Mouse (Mus musculus) ES-Bruce4 (cell line): ENCODE data around the gene Ccne1. TPM values are rescaled to one million over a fixed set of nuclear protein-coding genes. Genes with fewer than 3 reads are reported as not detected.

Experiments
- H3K27ac ChIP-seq: 2 replicates; pipeline ENCODE4 v1.5.1; 2012; ENCODE audit warnings: low read length, inconsistent platforms; ENCODE audit not compliant: insufficient read depth
- H3K27me3 ChIP-seq: 2 replicates; pipeline ENCODE4 v1.6.1; 2012; ENCODE audit warnings: mild to moderate bottlenecking, low read length, inconsistent platforms; ENCODE audit not compliant: control insufficient read depth, poor library complexity, insufficient read depth, severe bottlenecking
- H3K36me3 ChIP-seq: 2 replicates; pipeline ENCODE4 v1.6.1; 2012; ENCODE audit warnings: inconsistent platforms, mild to moderate bottlenecking, low read length, moderate library complexity; ENCODE audit not compliant: control insufficient read depth, poor library complexity, insufficient read depth, severe bottlenecking
- H3K4me1 ChIP-seq: one replicate; pipeline ENCODE4 v1.8.1; 2011; ENCODE audit warnings: low read length; ENCODE audit not compliant: control insufficient read depth, insufficient read depth
- H3K4me3 ChIP-seq: 2 replicates; pipeline ENCODE4 v1.5.1; 2011; ENCODE audit warnings: low read depth, mild to moderate bottlenecking, low read length
- H3K9ac ChIP-seq: 2 replicates; pipeline ENCODE4 v1.6.1; 2012; ENCODE audit warnings: low read depth, mild to moderate bottlenecking, inconsistent platforms; ENCODE audit not compliant: poor library complexity, severe bottlenecking
- H3K9me3 ChIP-seq: replicated peaks from 2 replicates; pipeline ENCODE4 v1.6.1; 2012; ENCODE audit warnings: mild to moderate bottlenecking, low read length, inconsistent platforms; ENCODE audit not compliant: control insufficient read depth, poor library complexity, insufficient read depth, severe bottlenecking
- CTCF ChIP-seq: IDR thresholded peaks from one replicate; pipeline ENCODE4 v1.8.1; 2011; ENCODE audit warnings: low read depth, low read length
- EP300 ChIP-seq: IDR thresholded peaks from 2 replicates; pipeline ENCODE4 v1.6.1; 2011; ENCODE audit warnings: low read depth, low read length; ENCODE audit not compliant: insufficient read depth
- POLR2A ChIP-seq: IDR thresholded peaks from one replicate; pipeline ENCODE4 v1.8.1; 2011; ENCODE audit warnings: low read length; ENCODE audit not compliant: insufficient read depth
- polyA plus RNA-seq: library from polyadenylated mRNA; stranded (reverse); fragments of >200 nt; gene quantifications from 2 replicates; pipeline ENCODE4 v1.2.4, GENCODE M21; 2011; ENCODE audit warnings: low read depth; ENCODE audit not compliant: missing spikeins, insufficient read depth, insufficient read length

Gene Ccne1
- polyA plus RNA-seq, 1 experiment = 105 TPM

DNA sequence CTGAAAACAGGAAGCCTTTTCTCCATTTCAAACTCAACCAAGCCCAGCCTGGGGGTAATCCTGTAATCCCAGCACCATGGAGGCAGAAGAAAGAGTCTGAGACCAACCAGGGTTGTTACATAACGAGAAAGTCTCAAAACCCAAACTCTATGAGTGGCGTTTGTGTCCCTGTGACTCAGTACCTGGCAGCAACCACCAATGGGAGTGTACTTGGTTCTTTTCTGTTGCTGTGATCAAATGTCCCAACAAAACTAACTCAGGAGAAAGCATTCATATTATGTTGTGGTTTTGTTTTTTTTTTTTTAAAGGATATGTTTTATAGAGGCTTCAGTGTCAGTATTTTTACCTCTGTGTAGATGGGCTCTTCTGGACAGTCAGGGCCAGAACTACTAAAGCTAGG is 36.7 kb downstream of the Ccne1 start:
- H3K27ac ChIP-seq = no peak overlapping the region

GRCm38 (mm10) chr7:38064431-38064830 is 42.9 kb downstream of the Ccne1 start:
- no peaks in the 10 kb centered on the region for H3K27me3 ChIP-seq
- no peak overlapping the region for H3K27ac ChIP-seq
- H3K9me3 ChIP-seq = no peaks in the 10 kb centered on the region
- TF ChIP-seq POLR2A (no peak), EP300 (no peak), CTCF (no peak)
- H3K4me3 ChIP-seq = no peak overlapping the region
- no peak overlapping the region for H3K9ac ChIP-seq
- H3K4me1 ChIP-seq = no peaks in the 10 kb centered on the region
- H3K36me3 ChIP-seq = no peaks in the 10 kb centered on the region

More for the DNA sequence above, 36.7 kb downstream of the Ccne1 start:
- H3K9ac ChIP-seq = no peak overlapping the region
- no peaks in the 10 kb centered on the region for H3K27me3 ChIP-seq
- no peak overlapping the region for H3K4me3 ChIP-seq
- TF ChIP-seq CTCF = no peak
- no peak for TF ChIP-seq EP300
- TF ChIP-seq POLR2A = no peak
- H3K36me3 ChIP-seq = no peaks in the 10 kb centered on the region
- H3K4me1 ChIP-seq = no peaks in the 10 kb centered on the region
- no peaks in the 10 kb centered on the region for H3K9me3 ChIP-seq

DNA sequence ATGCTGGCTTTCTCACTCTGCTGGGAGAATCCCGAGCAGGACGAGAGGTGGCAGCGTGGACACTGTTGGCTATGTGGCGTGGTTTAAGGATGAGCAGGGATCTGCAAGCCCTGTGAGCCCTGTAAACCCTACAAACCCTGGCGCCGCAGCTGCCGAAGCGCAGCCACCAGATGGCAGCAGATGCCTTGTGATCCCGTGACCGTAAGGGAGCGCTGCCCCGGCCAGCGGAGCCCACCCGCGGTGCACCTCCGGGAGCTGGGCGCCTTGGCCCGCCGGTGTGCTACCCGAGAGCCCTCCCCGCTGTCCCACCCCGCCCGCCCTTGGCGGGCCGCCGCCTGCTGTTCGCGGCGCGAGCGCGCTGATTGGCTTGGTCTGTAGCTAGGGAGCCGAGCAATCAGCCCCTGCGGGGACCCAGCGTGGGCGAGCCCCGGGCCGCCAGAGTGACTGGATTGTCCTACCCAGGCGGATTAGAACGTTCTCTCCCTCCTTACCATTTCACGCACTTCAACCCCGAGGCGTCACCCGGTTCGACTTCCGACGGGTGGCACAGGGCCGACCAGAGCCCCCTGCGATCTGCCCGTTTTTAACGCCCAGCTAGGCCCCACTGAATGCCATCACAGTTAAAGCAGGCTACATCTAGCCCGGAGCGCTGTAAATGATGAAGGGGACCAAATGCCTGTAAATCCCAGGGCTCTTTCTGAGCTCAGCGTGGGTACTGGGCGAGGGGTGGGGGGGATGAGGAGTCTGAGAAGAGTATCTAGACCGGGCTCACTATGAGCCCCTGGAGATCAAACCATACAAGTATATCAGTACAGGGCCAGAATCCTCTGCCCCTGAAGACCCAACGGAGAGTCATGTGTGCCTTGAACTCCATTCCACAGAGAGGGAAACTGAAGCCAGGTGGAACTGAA is 46.0 kb downstream of the Ccne1 start:
- H3K27ac ChIP-seq = peak overlapping the region; percentile 9; the same call in 1 of the 2 replicates
- no peaks in the 10 kb centered on the region for H3K9me3 ChIP-seq
- H3K4me3 ChIP-seq = peak overlapping the region; percentile 54
- no peaks in the 10 kb centered on the region for H3K4me1 ChIP-seq
- H3K36me3 ChIP-seq = no peaks in the 10 kb centered on the region
- peak overlapping the region; percentile 58 for H3K9ac ChIP-seq
- peak; percentile 89 for TF ChIP-seq CTCF
- TF ChIP-seq EP300 = no peak
- peak; percentile 4 for TF ChIP-seq POLR2A
- H3K27me3 ChIP-seq = no peaks in the 10 kb centered on the region

DNA sequence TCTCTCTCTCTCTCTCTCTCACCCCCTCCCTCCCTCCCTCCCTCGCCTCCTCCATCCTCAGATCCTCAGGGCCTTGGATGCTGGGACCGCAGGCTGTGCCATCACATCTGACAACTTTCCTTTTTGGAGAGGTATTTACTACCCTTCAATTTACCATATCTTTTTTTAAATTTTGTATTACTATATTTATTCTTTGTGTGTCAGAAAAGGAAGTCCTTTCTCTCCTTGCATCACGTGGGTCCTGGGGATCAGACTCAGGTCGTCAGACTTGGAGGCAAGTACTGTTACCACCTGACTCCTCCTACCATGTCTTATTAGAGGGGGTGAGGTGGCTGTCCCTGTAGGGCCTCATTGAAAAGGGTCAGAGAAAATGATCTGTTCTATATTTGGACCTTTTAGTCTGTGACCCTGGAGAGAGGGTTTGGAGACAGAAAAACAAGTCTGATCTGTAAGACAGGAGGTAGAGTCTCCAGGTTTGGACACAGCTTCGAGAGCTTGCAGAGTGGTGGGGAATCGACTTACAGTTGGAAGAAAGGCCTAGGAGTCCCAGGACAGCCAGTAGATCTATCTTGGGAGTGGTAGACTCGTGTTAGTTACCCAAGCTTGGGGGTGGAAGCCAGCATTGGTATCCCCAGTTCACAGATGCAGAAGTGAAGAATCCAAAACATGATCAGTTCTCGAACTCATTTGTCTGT is 47.6 kb downstream of the Ccne1 start:
- no peaks in the 10 kb centered on the region for H3K9me3 ChIP-seq
- H3K4me1 ChIP-seq = no peaks in the 10 kb centered on the region
- H3K36me3 ChIP-seq = no peaks in the 10 kb centered on the region
- H3K9ac ChIP-seq = no peak overlapping the region
- TF ChIP-seq CTCF = no peak
- no peak for TF ChIP-seq POLR2A
- TF ChIP-seq EP300 = no peak
- no peak overlapping the region for H3K4me3 ChIP-seq
- H3K27ac ChIP-seq = no peak overlapping the region
- H3K27me3 ChIP-seq = no peaks in the 10 kb centered on the region

DNA sequence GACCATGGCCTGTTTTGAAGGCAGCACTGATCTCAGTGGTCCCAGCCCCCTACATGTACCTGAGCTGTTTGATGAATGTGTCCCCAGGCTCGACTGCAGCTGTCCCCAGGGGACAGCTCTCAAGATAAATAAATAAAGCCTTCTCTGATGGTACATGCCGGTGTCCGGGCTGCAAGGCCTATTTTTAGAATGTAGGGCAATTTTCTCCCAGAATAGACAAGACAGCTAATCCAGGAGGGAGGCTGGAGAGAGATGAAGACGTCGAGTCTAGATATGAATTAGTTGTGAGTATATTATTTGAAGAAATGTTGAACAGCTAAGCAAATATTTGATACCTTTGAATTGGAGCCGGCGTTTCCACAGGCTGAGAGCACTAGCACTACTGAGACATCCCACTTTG is 48.2 kb downstream of the Ccne1 start:
- Histone ChIP-seq H3K9ac (no peak overlapping the region), H3K9me3 (no peaks in the 10 kb centered on the region), H3K4me3 (no peak overlapping the region), H3K27ac (no peak overlapping the region), H3K27me3 (no peaks in the 10 kb centered on the region), H3K4me1 (no peaks in the 10 kb centered on the region), H3K36me3 (no peaks in the 10 kb centered on the region)
- TF ChIP-seq POLR2A (no peak), CTCF (no peak), EP300 (no peak)

- no peak overlapping the region for H3K27ac ChIP-seq
- no peaks in the 10 kb centered on the region for H3K9me3 ChIP-seq
- no peaks in the 10 kb centered on the region for H3K27me3 ChIP-seq
- H3K36me3 ChIP-seq = no peaks in the 10 kb centered on the region
- no peak overlapping the region for H3K4me3 ChIP-seq
- no peaks in the 10 kb centered on the region for H3K4me1 ChIP-seq
- no peak for TF ChIP-seq POLR2A
- TF ChIP-seq CTCF = no peak
- TF ChIP-seq EP300 = no peak
- H3K9ac ChIP-seq = no peak overlapping the region
These were observed 51.3 kb downstream of the Ccne1 start for GRCm38 (mm10) chr7:38055996-38056395.
